Mouse (Mus musculus) testis, adult 2 months (tissue): ENCODE measurements around the gene Tyro3.

ENCODE experiments used
- CTCF ChIP-seq: fragments of 200-500 bp; IDR thresholded peaks from 2 replicates; pipeline ENCODE4 v1.5.1; 2012; ENCODE audit warnings: low read depth, mild to moderate bottlenecking, inconsistent platforms, low read length, moderate library complexity; ENCODE audit not compliant: control insufficient read depth, insufficient read depth, insufficient replicate concordance
- POLR2A ChIP-seq: fragments of 200-500 bp; IDR thresholded peaks from 2 replicates; pipeline ENCODE4 v1.6.1; 2012; ENCODE audit warnings: low read depth, mild to moderate bottlenecking, inconsistent platforms, low read length, moderate library complexity; ENCODE audit not compliant: control insufficient read depth

- TF ChIP-seq POLR2A = no peak
- TF ChIP-seq CTCF = no peak
These were observed 1.8 kb downstream of the Tyro3 start for GRCm38 (mm10) chr2:119799181-119799960.
